Mouse (Mus musculus) CH12.LX (cell line): ENCODE data around the gene Actr1a.

ENCODE experiments used
- CHD2 ChIP-seq: IDR thresholded peaks from 2 replicates; pipeline ENCODE4 v1.6.1; 2011; ENCODE audit warnings: low read length, improper control_type of control experiment
- CTCF ChIP-seq, 2 experiments: IDR thresholded peaks in 1 of 2; conservative IDR thresholded peaks in 1 of 2; 2 replicates each; pipeline ENCODE4 v1.5.1; 2011 to 2012; ENCODE audit warnings: low read depth in 2 of 2, low read length in 2 of 2, improper control_type of control experiment in 1 of 2, inconsistent platforms in 1 of 2, mild to moderate bottlenecking in 1 of 2, moderate library complexity in 1 of 2
- HCFC1 ChIP-seq: IDR thresholded peaks from 2 replicates; pipeline ENCODE4 v1.6.1; 2012; ENCODE audit warnings: low read depth, mild to moderate bottlenecking, inconsistent platforms, low read length, improper control_type of control experiment
- JUN ChIP-seq: IDR thresholded peaks from 2 replicates; pipeline ENCODE4 v1.6.1; 2011; ENCODE audit warnings: low read depth, mild to moderate bottlenecking, low read length, improper control_type of control experiment, moderate library complexity; ENCODE audit not compliant: insufficient read depth
- JUND ChIP-seq: conservative IDR thresholded peaks from 2 replicates; pipeline ENCODE4 v1.6.1; 2011; ENCODE audit warnings: low read depth, low read length, improper control_type of control experiment
- MAX ChIP-seq: IDR thresholded peaks from 2 replicates; pipeline ENCODE4 v1.6.1; 2011; ENCODE audit warnings: low read length, improper control_type of control experiment
- MXI1 ChIP-seq: IDR thresholded peaks from 2 replicates; pipeline ENCODE4 v1.6.1; 2011; ENCODE audit warnings: mild to moderate bottlenecking, low read depth, low read length, improper control_type of control experiment
- NELFE ChIP-seq: IDR thresholded peaks from 2 replicates; pipeline ENCODE4 v1.6.1; 2011; ENCODE audit warnings: low read depth, low read length, improper control_type of control experiment
- POLR2A ChIP-seq: IDR thresholded peaks from 2 replicates; pipeline ENCODE4 v1.6.1; 2011; ENCODE audit warnings: low read depth, mild to moderate bottlenecking, improper control_type of control experiment, low read length
- RAD21 ChIP-seq: IDR thresholded peaks from 2 replicates; pipeline ENCODE4 v1.6.1; 2011; ENCODE audit warnings: low read depth, mild to moderate bottlenecking, low read length, improper control_type of control experiment, moderate library complexity
- RCOR1 ChIP-seq: conservative IDR thresholded peaks from 2 replicates; pipeline ENCODE4 v1.6.1; 2012; ENCODE audit warnings: low read depth, mild to moderate bottlenecking, inconsistent platforms, low read length, improper control_type of control experiment
- SIN3A ChIP-seq: IDR thresholded peaks from 2 replicates; pipeline ENCODE4 v1.6.1; 2012; ENCODE audit warnings: low read length, improper control_type of control experiment, inconsistent platforms
- UBTF ChIP-seq: IDR thresholded peaks from 2 replicates; pipeline ENCODE4 v1.6.1; 2012; ENCODE audit warnings: low read depth, mild to moderate bottlenecking, inconsistent platforms, low read length, improper control_type of control experiment, moderate library complexity
- ZC3H11A ChIP-seq: IDR thresholded peaks from 2 replicates; pipeline ENCODE4 v1.6.1; 2012; ENCODE audit warnings: low read depth, mild to moderate bottlenecking, inconsistent platforms, low read length, improper control_type of control experiment

DNA sequence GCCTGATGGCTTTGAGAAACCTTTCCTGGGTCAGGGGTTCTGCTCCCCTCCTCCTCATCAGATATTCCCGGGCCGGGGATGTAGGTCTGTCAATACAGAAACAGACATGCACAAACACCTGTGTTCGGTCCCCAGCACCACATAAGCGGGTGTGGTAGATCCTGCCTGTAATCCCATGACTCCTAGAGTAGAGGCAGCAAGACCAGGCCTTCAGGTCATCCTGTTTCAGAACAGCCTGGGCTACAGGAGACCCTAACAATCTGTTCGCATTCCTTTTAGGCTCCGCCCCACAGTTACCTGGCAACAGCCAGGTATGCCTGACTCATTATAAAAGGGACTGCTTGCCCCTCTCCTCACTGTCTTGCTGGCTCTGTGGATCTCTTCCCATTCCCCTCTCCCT lies 46.0 kb downstream of the Actr1a start:
- TF ChIP-seq ZC3H11A (no peak), CTCF (conservative IDR thresholded peaks at IDR 0.05 in 1 of 2, IDR thresholded peaks at IDR 0.05 in 1 of 2; ENCODE audit: low read depth in 2 of 2, low read length in 2 of 2) (no peak), CHD2 (no peak), NELFE (no peak), MXI1 (no peak), HCFC1 (no peak), RCOR1 (no peak), POLR2A (no peak), RAD21 (no peak), JUN (no peak), MAX (no peak), UBTF (no peak), JUND (no peak), SIN3A (no peak)
